Mouse (Mus musculus): Measurements from ENCODE around the gene Dnaja4.

GRCm38 (mm10) chr9:54673887-54674286 is 24.8 kb upstream of the Dnaja4 start:
- no peak for TF ChIP-seq CTCF (IDR thresholded peaks at IDR 0.05; ENCODE audit: borderline replicate concordance, extremely low read depth, insufficient read depth, insufficient read length)
- no peak for TF ChIP-seq POLR2A (IDR thresholded peaks at IDR 0.05; ENCODE audit: borderline replicate concordance, extremely low read depth, insufficient read depth, insufficient read length, poor library complexity, severe bottlenecking)
